Mouse (Mus musculus): Measurements from ENCODE around the gene Acsl3.
A peak's percentile ranks its signal among the peaks of the same experiment; 100 is the strongest.

Acsl3 gene

GRCm38 (mm10) chr1:78657671-78658440 is at the start of gene Acsl3, which contains the start of gene Utp14b:
Gene Acsl3, plus strand, starts transcription at chr1:78657825.
Gene Utp14b, plus strand, starts transcription at chr1:78658038.
- peak; percentile 98 for DNase-seq (ENCODE audit: extremely low spot score, low spot score)

GRCm38 (mm10) chr1:78609134-78609907 is 48.3 kb upstream of the Acsl3 start:
- no peak for DNase-seq (ENCODE audit: extremely low spot score, low spot score)

- DNase-seq (ENCODE audit: extremely low spot score, low spot score) = no peak
These were observed 46.6 kb upstream of the Acsl3 start for GRCm38 (mm10) chr1:78611039-78611438.

GRCm38 (mm10) chr1:78612959-78613358 is 44.7 kb upstream of the Acsl3 start:
- DNase-seq (ENCODE audit: extremely low spot score, low spot score) = no peak

GRCm38 (mm10) chr1:78624352-78624751 is 33.3 kb upstream of the Acsl3 start:
- DNase-seq (ENCODE audit: extremely low spot score, low spot score) = no peak

- no peak for DNase-seq (ENCODE audit: extremely low spot score, low spot score)
These were observed 23.1 kb upstream of the Acsl3 start for GRCm38 (mm10) chr1:78634486-78634885.

GRCm38 (mm10) chr1:78640871-78641270 is 16.8 kb upstream of the Acsl3 start:
- DNase-seq (ENCODE audit: extremely low spot score, low spot score) = no peak

GRCm38 (mm10) chr1:78641791-78642190 is 15.8 kb upstream of the Acsl3 start:
- no peak for DNase-seq (ENCODE audit: extremely low spot score, low spot score)

GRCm38 (mm10) chr1:78642197-78642596 is 15.4 kb upstream of the Acsl3 start:
- DNase-seq (ENCODE audit: extremely low spot score, low spot score) = no peak

- no peak for DNase-seq (ENCODE audit: extremely low spot score, low spot score)
These were observed 10.2 kb upstream of the Acsl3 start for GRCm38 (mm10) chr1:78647317-78647885.

- DNase-seq (ENCODE audit: extremely low spot score, low spot score) = no peak
These were observed 8.2 kb upstream of the Acsl3 start for GRCm38 (mm10) chr1:78649269-78650061.

- DNase-seq (ENCODE audit: extremely low spot score, low spot score) = peak; percentile 24
These were observed 1.2 kb upstream of the Acsl3 start for GRCm38 (mm10) chr1:78656472-78656871.

GRCm38 (mm10) chr1:78657021-78657629 is 500 bp upstream of the Acsl3 start:
- peak; percentile 26 for DNase-seq (ENCODE audit: extremely low spot score, low spot score)

- DNase-seq (ENCODE audit: extremely low spot score, low spot score) = peak; percentile 17
These were observed 1.0 kb downstream of the Acsl3 start for GRCm38 (mm10) chr1:78658441-78659269.

- DNase-seq (ENCODE audit: extremely low spot score, low spot score) = no peak
These were observed 1.7 kb downstream of the Acsl3 start for GRCm38 (mm10) chr1:78659270-78659823.

- no peak for DNase-seq (ENCODE audit: extremely low spot score, low spot score)
These were observed 6.7 kb downstream of the Acsl3 start for GRCm38 (mm10) chr1:78664326-78664725.

GRCm38 (mm10) chr1:78665954-78666499 is 8.4 kb downstream of the Acsl3 start:
- no peak for DNase-seq (ENCODE audit: extremely low spot score, low spot score)

- DNase-seq (ENCODE audit: extremely low spot score, low spot score) = no peak
These were observed 9.0 kb downstream of the Acsl3 start for GRCm38 (mm10) chr1:78666585-78666984.

GRCm38 (mm10) chr1:78682291-78682690 is 24.7 kb downstream of the Acsl3 start:
- no peak for DNase-seq (ENCODE audit: extremely low spot score, low spot score)
